Mouse (Mus musculus) CH12.LX (cell line): ENCODE data around the gene Fibp. TPM values are rescaled to one million over a fixed set of nuclear protein-coding genes. Genes with fewer than 3 reads are reported as not detected.

Experiments used
- DNase-seq: peaks from one replicate; pipeline ENCODE4 v3.0.0-alpha.2; 2013; ENCODE audit errors: extremely low read depth
- H3K27ac ChIP-seq: 2 replicates; pipeline ENCODE4 v1.5.1; 2012; ENCODE audit warnings: low read depth, mild to moderate bottlenecking, control low read depth, moderate library complexity; ENCODE audit not compliant: insufficient read depth
- H3K27me3 ChIP-seq: replicated peaks from 2 replicates; pipeline ENCODE3; 2012; ENCODE audit warnings: inconsistent platforms
- H3K36me3 ChIP-seq, 2 experiments: replicated peaks in 1 of 2; 2 replicates each; pipeline versions ENCODE3 to v1.6.1; 2012; ENCODE audit warnings: inconsistent platforms in 1 of 2, low read length in 1 of 2, mild to moderate bottlenecking in 1 of 2, mixed read lengths in 1 of 2, moderate library complexity in 1 of 2; ENCODE audit not compliant: control insufficient read depth in 1 of 2, insufficient read depth in 1 of 2
- H3K4me1 ChIP-seq, 2 experiments: 2 replicates each; pipeline ENCODE4 v1.6.1; 2012; ENCODE audit warnings: inconsistent platforms in 1 of 2, moderate library complexity in 1 of 2; ENCODE audit not compliant: insufficient read depth in 2 of 2, control insufficient read depth in 1 of 2
- H3K4me2 ChIP-seq: 2 replicates; pipeline ENCODE4 v1.6.1; 2012; ENCODE audit warnings: low read depth, mild to moderate bottlenecking, control low read depth; ENCODE audit not compliant: poor library complexity, insufficient read depth, severe bottlenecking
- H3K4me3 ChIP-seq, 3 experiments: fragments of 150-350 bp in 1 of 3; sonication (generic) in 1 of 3; replicated peaks in 1 of 3; 2 replicates each; pipeline versions ENCODE3 to v1.5.1; 2011 to 2012; ENCODE audit warnings: low read depth in 2 of 3, low read length in 2 of 3, mild to moderate bottlenecking in 2 of 3, moderate library complexity in 2 of 3, control low read depth in 1 of 3, improper control_type of control experiment in 1 of 3, inconsistent platforms in 1 of 3, mixed read lengths in 1 of 3; ENCODE audit not compliant: poor library complexity in 1 of 3
- H3K79me2 ChIP-seq: replicated peaks from 2 replicates; pipeline ENCODE4 v1.6.1; 2012; ENCODE audit warnings: mild to moderate bottlenecking, moderate library complexity; ENCODE audit not compliant: control insufficient read depth, poor library complexity, insufficient read depth, severe bottlenecking; ENCODE audit errors: extremely low read depth
- H3K9ac ChIP-seq: 2 replicates; pipeline ENCODE4 v1.6.1; 2012; ENCODE audit warnings: low read depth, mild to moderate bottlenecking, control low read depth, moderate library complexity; ENCODE audit not compliant: insufficient read depth
- H3K9me3 ChIP-seq: replicated peaks from 2 replicates; pipeline ENCODE3; 2012; ENCODE audit warnings: low read length, inconsistent platforms, mixed read lengths
- BHLHE40 ChIP-seq: IDR thresholded peaks from 2 replicates; pipeline ENCODE4 v1.6.1; 2011; ENCODE audit warnings: mild to moderate bottlenecking, low read depth, low read length, improper control_type of control experiment
- CHD2 ChIP-seq: IDR thresholded peaks from 2 replicates; pipeline ENCODE4 v1.6.1; 2011; ENCODE audit warnings: low read length, improper control_type of control experiment
- CTCF ChIP-seq, 2 experiments: IDR thresholded peaks in 1 of 2; conservative IDR thresholded peaks in 1 of 2; 2 replicates each; pipeline ENCODE4 v1.5.1; 2011 to 2012; ENCODE audit warnings: low read depth in 2 of 2, low read length in 2 of 2, improper control_type of control experiment in 1 of 2, inconsistent platforms in 1 of 2, mild to moderate bottlenecking in 1 of 2, moderate library complexity in 1 of 2
- E2F4 ChIP-seq: IDR thresholded peaks from 2 replicates; pipeline ENCODE4 v1.6.1; 2011; ENCODE audit warnings: low read depth, low read length, improper control_type of control experiment; ENCODE audit not compliant: insufficient replicate concordance
- EP300 ChIP-seq: IDR thresholded peaks from 2 replicates; pipeline ENCODE4 v1.6.1; 2011; ENCODE audit warnings: low read length, improper control_type of control experiment
- ETS1 ChIP-seq: conservative IDR thresholded peaks from 2 replicates; pipeline ENCODE4 v1.6.1; 2012; ENCODE audit warnings: low read depth, mild to moderate bottlenecking, inconsistent platforms, low read length, improper control_type of control experiment, moderate library complexity
- GABPA ChIP-seq: IDR thresholded peaks from 2 replicates; pipeline ENCODE4 v1.6.1; 2012; ENCODE audit warnings: low read depth, low read length, improper control_type of control experiment, inconsistent platforms; ENCODE audit not compliant: insufficient replicate concordance
- JUN ChIP-seq: IDR thresholded peaks from 2 replicates; pipeline ENCODE4 v1.6.1; 2011; ENCODE audit warnings: low read depth, mild to moderate bottlenecking, low read length, improper control_type of control experiment, moderate library complexity; ENCODE audit not compliant: insufficient read depth
- JUND ChIP-seq: conservative IDR thresholded peaks from 2 replicates; pipeline ENCODE4 v1.6.1; 2011; ENCODE audit warnings: low read depth, low read length, improper control_type of control experiment
- KAT2A ChIP-seq: IDR thresholded peaks from 2 replicates; pipeline ENCODE4 v1.6.1; 2012; ENCODE audit warnings: low read length, improper control_type of control experiment, inconsistent platforms; ENCODE audit not compliant: insufficient replicate concordance
- MAFK ChIP-seq: IDR thresholded peaks from 2 replicates; pipeline ENCODE4 v1.6.1; 2011; ENCODE audit warnings: low read length, improper control_type of control experiment; ENCODE audit not compliant: insufficient replicate concordance
- MAX ChIP-seq: IDR thresholded peaks from 2 replicates; pipeline ENCODE4 v1.6.1; 2011; ENCODE audit warnings: low read length, improper control_type of control experiment
- MAZ ChIP-seq: IDR thresholded peaks from 2 replicates; pipeline ENCODE4 v1.6.1; 2012; ENCODE audit warnings: low read depth, mild to moderate bottlenecking, inconsistent platforms, low read length, improper control_type of control experiment, moderate library complexity
- MEF2A ChIP-seq: IDR thresholded peaks from 2 replicates; pipeline ENCODE4 v1.6.1; 2014; ENCODE audit warnings: low read depth, mild to moderate bottlenecking, inconsistent platforms, low read length, improper control_type of control experiment, borderline replicate concordance
- NELFE ChIP-seq: IDR thresholded peaks from 2 replicates; pipeline ENCODE4 v1.6.1; 2011; ENCODE audit warnings: low read depth, low read length, improper control_type of control experiment
- NRF1 ChIP-seq: IDR thresholded peaks from 2 replicates; pipeline ENCODE4 v1.6.1; 2014; ENCODE audit warnings: low read depth, mild to moderate bottlenecking, inconsistent platforms, low read length, improper control_type of control experiment, moderate library complexity
- POLR2A ChIP-seq: IDR thresholded peaks from 2 replicates; pipeline ENCODE4 v1.6.1; 2011; ENCODE audit warnings: low read depth, mild to moderate bottlenecking, improper control_type of control experiment, low read length
- POLR2AphosphoS2 ChIP-seq: IDR thresholded peaks from 2 replicates; pipeline ENCODE4 v1.6.1; 2011; ENCODE audit warnings: low read depth, low read length, improper control_type of control experiment
- RAD21 ChIP-seq: IDR thresholded peaks from 2 replicates; pipeline ENCODE4 v1.6.1; 2011; ENCODE audit warnings: low read depth, mild to moderate bottlenecking, low read length, improper control_type of control experiment, moderate library complexity
- SIN3A ChIP-seq: IDR thresholded peaks from 2 replicates; pipeline ENCODE4 v1.6.1; 2012; ENCODE audit warnings: low read length, improper control_type of control experiment, inconsistent platforms
- SMC3 ChIP-seq: IDR thresholded peaks from 2 replicates; pipeline ENCODE4 v1.6.1; 2011; ENCODE audit warnings: low read depth, low read length, improper control_type of control experiment
- UBTF ChIP-seq: IDR thresholded peaks from 2 replicates; pipeline ENCODE4 v1.6.1; 2012; ENCODE audit warnings: low read depth, mild to moderate bottlenecking, inconsistent platforms, low read length, improper control_type of control experiment, moderate library complexity
- USF1 ChIP-seq: IDR thresholded peaks from 2 replicates; pipeline ENCODE4 v1.6.1; 2014; ENCODE audit warnings: low read depth, mild to moderate bottlenecking, inconsistent platforms, low read length, improper control_type of control experiment
- USF2 ChIP-seq: conservative IDR thresholded peaks from 2 replicates; pipeline ENCODE4 v1.6.1; 2011; ENCODE audit warnings: low read depth, low read length, improper control_type of control experiment
- ZC3H11A ChIP-seq: IDR thresholded peaks from 2 replicates; pipeline ENCODE4 v1.6.1; 2012; ENCODE audit warnings: low read depth, mild to moderate bottlenecking, inconsistent platforms, low read length, improper control_type of control experiment
- ZKSCAN1 ChIP-seq: IDR thresholded peaks from 2 replicates; pipeline ENCODE4 v1.6.1; 2012; ENCODE audit warnings: low read depth, inconsistent platforms, low read length, improper control_type of control experiment, borderline replicate concordance
- dilution Hi-C: fragments of 300-500 bp; cut with MboI; formaldehyde crosslinking; loops from 2 replicates; pipeline ENCODE4 v1.14.3; 2020; ENCODE audit warnings: low sequenced_read_pairs; ENCODE audit not compliant: extremely low pct_unique_long_range_greater_than_20kb, extremely low pct_ligation_motif_present
- in situ Hi-C: fragments of 300-500 bp; cut with MboI; formaldehyde crosslinking; loops from 3 replicates; pipeline ENCODE4 v1.14.3; 2019; ENCODE audit warnings: low sequenced_read_pairs, low pct_ligation_motif_present, low pct_unique_long_range_greater_than_20kb, mixed read lengths
- polyA plus RNA-seq: library from polyadenylated mRNA; unstranded; fragments of >175 nt; gene quantifications from 2 replicates; pipeline ENCODE4 v1.2.1, GENCODE M21; 2012; ENCODE audit warnings: low read depth; ENCODE audit not compliant: insufficient read length
- total RNA-seq, 2 experiments: library from RNA; depleted of rRNA; stranded (reverse); fragments of 300-350 nt in 1 of 2; fragments of >200 nt in 1 of 2; gene quantifications; 2 replicates each; pipeline ENCODE4 v1.2.3; 2012 to 2014

Fibp gene
- total and polyA plus RNA-seq, 3 experiments, result 29.1 to 74.9 (median 37.5) TPM

- Histone ChIP-seq H3K4me3 (peak overlapping the region; percentile 86 to 97 (median 88)), H3K4me1 (peaks cover 9 to 35% of the 10 kb centered on the region in 2 experiments; a peak in 3 of 4 replicates)
These were observed 519 bp upstream of the Fibp start for GRCm38 (mm10) chr19:5459896-5460295.

GRCm38 (mm10) chr19:5461411-5461810 is 996 bp downstream of the Fibp start:
- dilution Hi-C loops, result no loop called here
- Histone ChIP-seq H3K27me3 (peaks cover 7% of the 10 kb centered on the region), H3K27ac (no peak overlapping the region), H3K9me3 (no peaks in the 10 kb centered on the region), H3K4me1 (peaks cover 5 to 25% of the 10 kb centered on the region in 2 experiments; a peak in 3 of 4 replicates), H3K36me3 (peaks cover 42 to 50% of the 10 kb centered on the region in 2 experiments), H3K79me2 (peaks cover 8% of the 10 kb centered on the region), H3K4me3 (peak overlapping the region; percentile 86 to 97 (median 88)), H3K4me2 (peak overlapping the region; percentile 93), H3K9ac (peak overlapping the region; percentile 85)
- in situ Hi-C loops, result no loop called here
- TF ChIP-seq RAD21 (no peak), NELFE (no peak), POLR2AphosphoS2 (no peak), UBTF (no peak), CHD2 (no peak), MEF2A (no peak), MAZ (no peak), USF2 (no peak), MAX (no peak), USF1 (no peak), SIN3A (no peak), ZKSCAN1 (no peak), ETS1 (no peak), POLR2A (no peak), ZC3H11A (no peak), JUN (no peak), CTCF (conservative IDR thresholded peaks at IDR 0.05 in 1 of 2, IDR thresholded peaks at IDR 0.05 in 1 of 2; ENCODE audit: low read depth in 2 of 2, low read length in 2 of 2) (no peak), KAT2A (no peak), BHLHE40 (no peak), NRF1 (no peak)
- no peak for DNase-seq

More at GRCm38 (mm10) chr19:5459896-5460295, 519 bp upstream of the Fibp start:
- dilution Hi-C loops (no loop called here), in situ Hi-C loops (loop anchor here (5.0 kb wide), 1 partner anchor 32 kb away; the partner anchor contains the start of gene Cfl1)
- peaks cover 26 to 42% of the 10 kb centered on the region in 2 experiments for H3K36me3 ChIP-seq
- peaks cover 7% of the 10 kb centered on the region for H3K27me3 ChIP-seq
- TF ChIP-seq RAD21 (no peak), POLR2A (no peak), ETS1 (no peak), ZC3H11A (no peak), SMC3 (no peak), MAFK (no peak), E2F4 (no peak), USF2 (no peak), EP300 (no peak), GABPA (no peak), UBTF (no peak), JUN (no peak), JUND (no peak), SIN3A (no peak), CTCF (conservative IDR thresholded peaks at IDR 0.05 in 1 of 2, IDR thresholded peaks at IDR 0.05 in 1 of 2; ENCODE audit: low read depth in 2 of 2, low read length in 2 of 2) (no peak)
- peaks cover 12% of the 10 kb centered on the region for H3K79me2 ChIP-seq
- peak overlapping the region; percentile 82; the same call in 1 of the 2 replicates for H3K4me2 ChIP-seq
- peak overlapping the region; percentile 85 for H3K9ac ChIP-seq
- no peaks in the 10 kb centered on the region for H3K9me3 ChIP-seq
- no peak overlapping the region for H3K27ac ChIP-seq
- no peak for DNase-seq
